Mouse (Mus musculus) olfactory bulb, adult 2 months (tissue): ENCODE results near the gene Cpne2.

ENCODE experiments used
- CTCF ChIP-seq: fragments of 200-500 bp; IDR thresholded peaks from 2 replicates; pipeline ENCODE4 v1.5.1; 2012; ENCODE audit warnings: low read depth, mild to moderate bottlenecking, low read length, moderate library complexity; ENCODE audit not compliant: insufficient read depth
- POLR2A ChIP-seq: fragments of 200-500 bp; IDR thresholded peaks from 2 replicates; pipeline ENCODE4 v1.6.1; 2012; ENCODE audit warnings: mild to moderate bottlenecking, low read depth, low read length, moderate library complexity; ENCODE audit not compliant: insufficient read depth

GRCm38 (mm10) chr8:94518331-94518730 is 14.5 kb upstream of the Cpne2 start:
- TF ChIP-seq CTCF (no peak), POLR2A (no peak)
